Mouse (Mus musculus) liver (tissue): Measurements from ENCODE around the gene Zbtb40.

ENCODE experiments used
- DNase-seq: peaks from one replicate; pipeline ENCODE4 v3.0.0-alpha.2; 2020; ENCODE audit warnings: mixed read lengths

Zbtb40 gene

DNA sequence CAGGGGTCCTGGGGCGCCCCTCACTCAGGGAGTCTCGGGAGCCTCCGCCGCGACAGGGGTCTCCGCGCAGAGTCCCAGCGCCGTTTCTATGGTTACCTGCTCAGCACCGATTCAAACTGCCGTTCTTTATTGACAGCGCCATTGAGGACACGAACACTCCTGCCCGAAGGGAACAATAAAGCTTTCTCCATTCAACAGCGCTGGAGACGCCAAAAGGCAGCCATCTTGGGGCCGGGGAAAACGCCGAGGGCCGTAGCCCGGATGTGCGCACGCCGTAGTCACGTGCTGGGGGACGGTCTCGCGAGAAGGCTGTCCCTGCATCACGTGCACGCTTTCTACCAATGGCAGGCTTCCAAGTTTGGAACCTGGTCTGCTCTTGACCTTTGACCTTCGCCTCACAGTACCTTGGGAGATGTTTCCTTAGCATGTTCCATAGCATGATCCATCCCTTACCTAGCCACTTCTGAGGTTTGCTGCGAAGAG is at the start of gene Zbtb40:
TSS of gene Zbtb40 (minus strand) at position 252 of the 483 bp plus-strand sequence.
- peak; percentile 90 for DNase-seq

DNA sequence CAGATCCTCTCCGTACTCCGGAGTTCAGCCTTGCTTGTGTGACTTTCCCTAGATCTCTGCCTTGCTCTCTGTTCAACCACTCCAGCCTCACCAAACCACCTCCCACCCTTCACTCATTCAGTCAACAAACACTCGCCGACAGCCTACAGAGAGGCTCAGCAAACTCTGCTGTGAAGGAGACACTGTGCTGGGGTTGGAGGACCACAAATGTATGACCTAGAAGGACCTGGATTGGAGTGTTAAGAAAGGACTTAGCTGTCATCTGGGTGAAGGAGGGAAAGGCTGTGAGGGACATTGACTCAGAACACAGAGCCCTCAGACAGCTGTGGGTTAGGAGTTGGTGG is 49.4 kb upstream of the Zbtb40 start:
- DNase-seq: no peak

DNA sequence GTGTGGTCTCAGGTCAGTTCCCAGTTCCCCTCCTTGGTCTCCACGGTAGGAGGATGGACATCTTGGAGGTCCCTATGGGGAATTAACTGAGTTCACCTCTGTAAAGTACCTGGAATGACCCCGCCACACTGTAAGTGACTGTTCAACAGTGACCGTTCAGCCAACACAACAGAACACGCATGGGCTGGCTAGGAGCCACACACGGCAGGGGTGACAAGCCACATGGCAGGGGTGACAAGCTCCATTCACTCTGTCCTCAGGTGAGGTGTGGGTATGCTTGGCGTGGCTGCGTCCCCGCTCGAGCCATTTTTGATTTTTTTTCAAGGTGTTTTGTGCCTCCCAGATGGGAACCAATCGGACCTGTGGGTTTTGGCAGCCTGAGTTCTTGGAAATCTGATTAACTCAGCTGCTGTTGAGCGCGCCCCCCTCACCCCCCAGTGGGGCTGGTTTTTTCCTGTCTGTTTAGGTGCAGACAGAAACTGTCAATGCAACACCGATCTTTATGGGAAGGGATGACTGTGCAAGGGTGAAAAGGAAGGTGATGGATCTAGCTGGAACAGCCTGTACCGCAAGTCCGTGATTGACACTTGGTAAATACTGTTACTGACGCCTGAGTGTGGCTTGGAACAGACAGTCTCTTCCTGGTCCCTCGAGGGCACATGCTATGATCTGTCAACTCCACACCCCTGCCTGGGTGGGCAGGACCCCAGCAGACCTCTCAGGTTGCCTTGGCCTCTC is 48.8 kb upstream of the Zbtb40 start:
- DNase-seq: no peak

GRCm38 (mm10) chr4:137096353-137096752 is 47.8 kb upstream of the Zbtb40 start:
- no peak for DNase-seq

- DNase-seq: peak; percentile 36
Observed at GRCm38 (mm10) chr4:137085083-137085810, 36.6 kb upstream of the Zbtb40 start.

GRCm38 (mm10) chr4:137082866-137083265 is 34.3 kb upstream of the Zbtb40 start:
- DNase-seq: no peak

GRCm38 (mm10) chr4:137081401-137081800 is 32.8 kb upstream of the Zbtb40 start:
- DNase-seq: no peak

DNA sequence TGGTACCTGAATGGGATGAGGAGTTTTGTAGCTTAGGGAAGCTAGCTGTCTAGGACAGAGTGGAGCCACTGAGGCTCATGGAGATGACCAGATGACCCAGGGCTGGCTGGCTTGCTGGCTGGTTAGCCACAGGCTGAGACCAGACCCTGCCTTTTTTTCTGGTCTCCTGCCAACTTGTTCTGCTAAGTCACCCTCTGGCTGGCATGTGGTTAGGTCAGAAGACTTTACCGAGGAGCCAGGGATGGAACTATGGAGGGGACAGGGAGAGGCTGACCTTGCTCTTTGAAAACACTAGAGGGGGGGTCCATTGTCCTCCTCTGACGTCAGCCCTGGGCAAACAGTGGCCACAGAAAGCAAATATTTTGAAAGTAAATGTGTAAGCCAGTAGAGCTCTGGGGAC is 28.6 kb upstream of the Zbtb40 start:
- DNase-seq: peak; percentile 23

- no peak for DNase-seq
Observed at GRCm38 (mm10) chr4:137071204-137071603, 22.6 kb upstream of the Zbtb40 start.

GRCm38 (mm10) chr4:137068491-137068890 is 19.9 kb upstream of the Zbtb40 start:
- DNase-seq: no peak

DNA sequence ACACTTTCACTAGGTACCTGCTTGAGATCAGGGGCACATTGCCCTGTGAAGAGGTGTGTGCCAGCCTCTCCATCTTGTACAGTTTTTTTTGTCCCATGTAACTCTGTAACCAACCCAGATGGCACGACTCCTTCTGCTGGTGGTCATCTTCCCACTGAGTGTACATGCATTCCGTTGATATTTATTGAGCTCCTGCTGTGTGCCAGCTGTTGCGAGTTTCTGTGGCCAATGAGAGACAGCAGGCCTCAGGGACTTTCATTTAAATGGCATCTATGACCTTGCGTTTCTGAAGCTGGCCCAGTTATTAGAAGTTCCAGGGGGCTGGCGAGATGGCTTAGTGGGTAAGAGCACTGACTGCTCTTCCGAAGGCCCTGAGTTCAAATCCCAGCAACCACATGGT is 17.2 kb upstream of the Zbtb40 start:
- no peak for DNase-seq

DNA sequence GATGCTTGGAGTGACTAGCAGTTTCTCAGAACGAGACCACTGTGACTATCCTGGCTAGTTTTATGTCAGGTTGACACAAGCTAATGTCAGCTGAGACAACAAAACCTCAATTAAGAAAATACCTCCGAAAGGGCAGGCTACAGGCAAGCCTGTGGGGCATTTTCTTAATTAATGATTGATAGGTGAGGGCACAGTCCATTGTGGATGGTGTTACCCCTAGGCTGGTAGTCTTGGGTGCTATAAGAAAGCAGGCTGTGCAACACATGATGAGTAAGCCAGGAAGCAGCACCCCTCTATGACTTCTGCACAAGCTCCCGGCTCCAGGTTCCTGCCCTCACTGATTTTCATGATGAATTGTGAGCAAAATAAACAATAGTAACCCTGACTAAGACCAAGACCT is 6.3 kb upstream of the Zbtb40 start:
- no peak for DNase-seq

DNA sequence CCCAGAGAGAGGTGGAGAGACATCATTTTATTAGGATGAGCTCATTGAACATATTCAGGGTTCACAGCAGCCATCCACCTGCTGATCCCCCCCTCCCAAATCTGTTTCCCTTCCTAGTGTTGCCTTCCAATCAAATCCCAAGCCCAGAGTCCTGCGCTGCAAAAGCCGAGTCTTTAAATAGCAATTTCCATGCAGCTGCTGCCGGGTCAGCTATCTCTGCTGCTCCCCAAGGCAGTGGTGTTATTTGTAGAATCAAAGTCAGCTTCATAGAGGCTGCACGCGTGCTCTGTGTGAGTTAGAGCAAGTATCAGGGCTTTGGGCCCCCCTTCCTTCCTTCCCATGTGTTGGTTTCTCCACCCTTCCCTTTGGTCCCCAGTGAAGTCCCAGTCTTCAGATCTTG is 5.2 kb upstream of the Zbtb40 start:
- DNase-seq: no peak

DNA sequence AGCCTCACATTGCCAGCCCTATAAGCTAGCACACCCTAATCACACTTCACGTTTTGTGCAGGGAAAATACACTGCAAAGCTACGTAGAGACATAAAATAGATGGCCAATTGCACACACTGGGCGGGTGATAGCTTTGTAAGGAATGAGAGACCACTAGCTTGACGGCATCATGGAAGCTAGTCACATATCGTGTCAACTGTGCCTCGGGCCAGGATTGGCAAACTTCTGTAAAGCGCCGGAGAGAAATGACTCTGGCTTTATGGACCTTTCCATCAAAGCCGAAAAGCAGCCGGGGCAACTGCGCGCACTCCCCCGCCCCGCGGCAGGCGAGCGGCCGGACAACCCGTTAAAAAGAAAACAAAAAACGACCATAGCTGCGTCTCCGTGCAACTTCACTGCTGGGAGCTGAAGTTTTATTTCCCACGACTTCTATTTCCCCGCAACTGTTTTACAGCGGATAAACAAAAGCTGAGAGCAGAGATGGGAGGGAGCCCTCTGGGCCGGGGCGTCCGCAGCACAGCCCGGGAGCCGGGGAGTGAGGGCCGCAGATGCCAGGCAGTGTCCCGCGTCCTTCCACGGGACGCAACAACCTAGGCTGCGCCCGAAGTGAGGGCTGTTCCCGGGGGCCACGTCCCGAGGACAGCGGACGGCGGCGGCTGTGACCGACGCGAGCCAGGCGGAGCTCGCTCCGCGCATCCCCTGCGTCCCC is 606 bp downstream of the Zbtb40 start:
- DNase-seq: peak; percentile 34

- no peak for DNase-seq
Observed at GRCm38 (mm10) chr4:137046110-137046509, 2.5 kb downstream of the Zbtb40 start.

DNA sequence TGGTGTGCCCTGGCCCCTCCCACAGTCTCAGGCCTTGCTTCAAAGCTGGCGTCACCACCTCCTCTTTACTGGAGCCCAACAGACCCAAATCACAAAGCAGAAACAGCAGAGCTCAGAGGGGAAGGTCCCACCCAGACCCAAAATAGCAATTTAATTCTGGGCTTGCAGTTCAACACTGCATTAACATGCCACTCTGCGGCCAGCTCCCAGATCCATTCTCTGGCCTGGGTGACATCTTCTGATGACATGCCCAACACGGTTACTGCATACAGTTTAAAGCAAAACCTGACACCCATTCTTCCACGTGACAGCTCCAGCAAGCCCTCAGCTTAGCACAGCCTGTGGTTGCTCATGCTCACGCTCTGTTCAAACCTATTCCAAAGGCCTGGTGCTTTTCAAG is 4.1 kb downstream of the Zbtb40 start:
- no peak for DNase-seq

- DNase-seq: no peak
Observed at GRCm38 (mm10) chr4:137043799-137044198, 4.8 kb downstream of the Zbtb40 start.

DNA sequence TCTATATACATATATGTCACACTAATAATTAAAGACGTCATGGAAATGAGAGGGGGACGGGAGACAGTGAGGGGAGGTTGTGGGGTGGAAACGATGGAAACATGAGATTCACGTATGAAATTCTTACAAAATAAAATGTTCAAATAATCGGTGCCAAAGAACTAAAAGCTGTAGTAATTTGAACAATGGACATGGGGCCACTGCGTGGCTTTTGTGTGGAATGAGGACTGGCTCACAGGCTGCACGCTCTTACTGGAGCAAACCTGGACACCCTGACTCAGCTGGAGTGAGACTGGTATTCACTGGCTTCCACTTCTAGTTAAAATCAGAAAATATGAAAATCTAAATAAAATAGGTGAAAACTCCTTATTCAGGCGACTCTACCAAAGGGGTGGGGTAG is 6.6 kb downstream of the Zbtb40 start:
- no peak for DNase-seq

DNA sequence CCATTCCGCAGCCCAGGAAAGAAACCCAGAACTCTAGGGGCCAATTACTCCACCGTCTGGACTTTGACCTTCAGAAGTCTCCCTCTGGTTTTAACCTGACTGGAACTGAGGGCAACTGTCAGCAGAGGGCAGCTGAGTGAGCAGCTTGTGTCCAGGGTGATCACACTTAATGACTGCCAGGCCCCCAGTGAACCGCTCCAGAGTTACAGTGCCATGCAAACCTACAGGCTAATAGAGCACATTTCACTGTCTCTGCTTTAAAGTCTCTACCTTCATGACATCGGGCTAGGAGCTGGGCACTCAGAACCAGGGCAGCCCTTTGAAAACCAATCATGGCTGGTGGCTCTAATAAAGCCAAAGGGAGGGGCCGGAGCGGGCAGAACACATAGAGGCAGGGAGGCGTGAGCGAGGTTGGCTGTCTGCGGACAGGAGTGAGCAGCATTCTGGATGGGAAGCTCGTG is 7.4 kb downstream of the Zbtb40 start:
- no peak for DNase-seq

DNA sequence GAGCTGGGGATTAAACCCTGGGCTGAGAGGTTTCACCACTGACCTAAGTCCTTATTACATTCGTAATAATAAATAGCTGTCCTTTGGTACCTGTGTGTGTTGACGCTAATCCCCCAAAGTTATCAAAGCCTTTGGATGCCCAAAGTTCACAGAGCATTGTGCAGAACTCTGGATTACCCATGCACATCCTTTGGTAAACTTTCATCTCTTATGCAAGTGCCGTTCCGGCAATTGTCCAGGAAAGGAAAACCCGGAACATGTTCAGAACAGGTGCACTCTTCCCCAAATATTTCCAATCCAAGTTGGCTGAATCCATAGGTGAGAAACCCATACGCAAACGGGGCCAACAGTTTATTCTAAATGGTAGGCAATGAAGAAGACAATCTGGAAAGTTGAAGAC is 9.2 kb downstream of the Zbtb40 start:
- DNase-seq: no peak

DNA sequence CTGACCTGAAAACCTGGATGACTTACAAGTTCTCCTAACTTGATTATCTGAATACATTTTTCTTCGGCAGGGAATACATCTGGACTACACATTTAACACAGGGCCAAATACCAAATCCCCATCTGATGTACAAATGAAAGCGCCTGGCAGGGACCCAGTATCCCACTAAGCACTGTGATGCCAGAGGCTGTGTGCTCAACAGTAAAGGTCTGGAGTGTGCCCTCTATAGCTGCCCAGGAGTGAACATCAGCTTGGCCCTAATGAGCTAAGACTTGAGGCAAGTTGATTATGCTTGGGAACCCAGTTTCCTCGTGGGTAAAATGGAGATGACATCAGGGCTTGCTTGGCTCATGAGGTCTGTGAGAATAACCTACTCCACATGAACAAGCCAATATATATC is 10.1 kb downstream of the Zbtb40 start:
- no peak for DNase-seq

- DNase-seq: no peak
Observed at GRCm38 (mm10) chr4:137038096-137038495, 10.5 kb downstream of the Zbtb40 start.

GRCm38 (mm10) chr4:137033115-137033887 is 15.3 kb downstream of the Zbtb40 start:
- no peak for DNase-seq
